ENCODE assay signal across 14 mouse cellular contexts in the genomic region with DNA sequence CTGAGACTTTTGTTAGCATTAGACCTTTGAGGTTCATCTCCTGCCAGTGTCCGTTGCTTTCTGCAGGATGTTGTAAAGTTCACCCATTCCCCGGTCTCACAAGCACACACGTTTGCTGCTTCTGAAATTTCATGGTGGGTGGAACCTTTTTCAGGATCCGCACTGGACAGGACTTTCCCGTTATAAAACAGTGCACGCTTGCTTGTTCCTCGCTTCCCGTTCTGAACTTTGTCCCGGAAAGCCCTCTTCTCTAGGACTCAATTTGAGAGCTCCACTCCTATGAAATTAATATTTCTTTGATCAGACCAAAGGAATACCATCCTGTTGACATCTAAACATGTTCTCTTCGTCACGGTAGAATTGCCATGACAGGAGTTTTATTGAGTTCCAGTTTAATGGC. TPM values are rescaled to one million over a fixed set of nuclear protein-coding genes. Genes with fewer than 3 reads are reported as not detected.
A peak's percentile ranks its signal among the peaks of the same experiment; 100 is the strongest.
DNase-seq lines count a peak whose midpoint lies in the region; ATAC-seq and TF ChIP-seq lines count a peak whose summit lies in the region.
"Had no signal": no experiment of that assay in that cellular context is flagged by ENCODE, and none has a peak within 500 bp of the region (broad histone marks: within the 10 kb centered on the region; RNA-seq: fewer than 3 reads in every experiment).

No protein-coding gene starts in this region.

- peak; percentile 58 for DNase-seq in kidney, postnatal 0 days (ENCODE audit: low spot score)
- DNase-seq in kidney, postnatal 10 days: no peak
- no peak for DNase-seq in stomach, postnatal 0 days (ENCODE audit: low spot score)
- DNase-seq in embryo, embryonic 11 days: no peak
- DNase-seq in thymus, postnatal 10 days (ENCODE audit: low spot score in 2 of 2): no peak
- DNase-seq: cerebellum, postnatal 14 days; gastrocnemius, postnatal 14 days; kidney, postnatal 25 days; lung, postnatal 4 days; spleen, adult 18-20 months had no signal

- H3K4me3 ChIP-seq in heart, embryonic 13.5 days: no peak overlapping the region
- no peak overlapping the region for H3K4me3 ChIP-seq in heart, embryonic 12.5 days
- H3K4me3 ChIP-seq in kidney, postnatal 0 days (replicated peaks; ENCODE audit: low read depth, low read length): no peak overlapping the region
- H3K4me3 ChIP-seq in stomach, embryonic 14.5 days (ENCODE audit: low read depth, low read length): no peak overlapping the region
- H3K4me3 ChIP-seq in stomach, postnatal 0 days (ENCODE audit: low read depth, low read length): no peak overlapping the region
- H3K4me3 ChIP-seq: midbrain, embryonic 15.5 days had no signal

- no peak for ATAC-seq in heart, embryonic 13.5 days (ENCODE audit: extremely low read depth, insufficient number of reproducible peaks, low FRiP score, low TSS enrichment)
- no peak for ATAC-seq in heart, embryonic 12.5 days (ENCODE audit: insufficient number of reproducible peaks, low FRiP score)
- no peak for ATAC-seq in kidney, postnatal 0 days (replicated peaks; ENCODE audit: low FRiP score, low read depth)
- no peak for ATAC-seq in stomach, embryonic 14.5 days (ENCODE audit: insufficient number of reproducible peaks, insufficient read depth, low FRiP score, low read depth)
- no peak for ATAC-seq in stomach, postnatal 0 days (ENCODE audit: low FRiP score, low TSS enrichment)
- ATAC-seq: midbrain, embryonic 15.5 days had no signal

- H3K27ac ChIP-seq in heart, embryonic 13.5 days (replicated peaks): peak overlapping the region; percentile 40
- H3K27ac ChIP-seq in heart, embryonic 12.5 days (ENCODE audit: poor library complexity, severe bottlenecking): no peak overlapping the region
- H3K27ac ChIP-seq in kidney, postnatal 0 days: peak overlapping the region; percentile 55
- peak overlapping the region; percentile 48; the same call in 1 of the 2 replicates for H3K27ac ChIP-seq in stomach, embryonic 14.5 days (ENCODE audit: low read length)
- H3K27ac ChIP-seq in stomach, postnatal 0 days (replicated peaks): no peak overlapping the region; the same call in 1 of the 2 replicates
- H3K27ac ChIP-seq: midbrain, embryonic 15.5 days had no signal

- 82% methylated on average over 11 of the region's 11 CpGs for WGBS in heart, embryonic 13.5 days
- 86% methylated on average over 11 of the region's 11 CpGs for WGBS in heart, embryonic 12.5 days
- WGBS in kidney, postnatal 0 days: 30% methylated on average over 11 of the region's 11 CpGs
- WGBS in stomach, embryonic 14.5 days: 87% methylated on average over 11 of the region's 11 CpGs
- WGBS in stomach, postnatal 0 days: 78% methylated on average over 11 of the region's 11 CpGs

- no peak for TF ChIP-seq EP300 in stomach, postnatal 0 days (optimal IDR thresholded peaks at IDR 0.05)

- H3K27me3 ChIP-seq in heart, embryonic 13.5 days (replicated peaks): no peaks in the 10 kb centered on the region
- H3K27me3 ChIP-seq in heart, embryonic 12.5 days (replicated peaks): no peaks in the 10 kb centered on the region
- H3K27me3 ChIP-seq in kidney, postnatal 0 days (ENCODE audit: insufficient read depth, low read length): no peaks in the 10 kb centered on the region
- no peaks in the 10 kb centered on the region for H3K27me3 ChIP-seq in stomach, embryonic 14.5 days (ENCODE audit: control insufficient read depth, insufficient read depth, low read length)
- H3K27me3 ChIP-seq in stomach, postnatal 0 days (ENCODE audit: control insufficient read depth, insufficient read depth, low read length): no peaks in the 10 kb centered on the region
- H3K27me3 ChIP-seq: midbrain, embryonic 15.5 days had no signal

- H3K4me2 ChIP-seq in heart, embryonic 13.5 days: no peak overlapping the region
- no peak overlapping the region for H3K4me2 ChIP-seq in heart, embryonic 12.5 days
- peak overlapping the region; percentile 0; the same call in 1 of the 2 replicates for H3K4me2 ChIP-seq in kidney, postnatal 0 days (ENCODE audit: low read length)
- H3K4me2 ChIP-seq in stomach, embryonic 14.5 days (replicated peaks; ENCODE audit: low read depth, low read length): no peak overlapping the region
- H3K4me2 ChIP-seq in stomach, postnatal 0 days (replicated peaks; ENCODE audit: low read depth): no peak overlapping the region
- H3K4me2 ChIP-seq: midbrain, embryonic 15.5 days had no signal

- H3K4me1 ChIP-seq in heart, embryonic 13.5 days: peaks cover 18% of the 10 kb centered on the region
- peaks cover 11% of the 10 kb centered on the region for H3K4me1 ChIP-seq in heart, embryonic 12.5 days (replicated peaks)
- no peaks in the 10 kb centered on the region; the same call in 1 of the 2 replicates for H3K4me1 ChIP-seq in kidney, postnatal 0 days (replicated peaks; ENCODE audit: insufficient read depth, low read length)
- peaks cover 13% of the 10 kb centered on the region for H3K4me1 ChIP-seq in stomach, embryonic 14.5 days (ENCODE audit: control insufficient read depth, insufficient read depth, low read length)
- 0 out of 2 replicates have a peak, but pooled peaks cover 2% of the 10 kb centered on the region for H3K4me1 ChIP-seq in stomach, postnatal 0 days (replicated peaks; ENCODE audit: control insufficient read depth, insufficient read depth)

- no peaks in the 10 kb centered on the region for H3K36me3 ChIP-seq in heart, embryonic 13.5 days
- no peaks in the 10 kb centered on the region for H3K36me3 ChIP-seq in heart, embryonic 12.5 days
- no peaks in the 10 kb centered on the region for H3K36me3 ChIP-seq in kidney, postnatal 0 days (ENCODE audit: insufficient read depth, low read length)
- no peaks in the 10 kb centered on the region for H3K36me3 ChIP-seq in stomach, embryonic 14.5 days (ENCODE audit: control insufficient read depth, insufficient read depth, low read length)
- H3K36me3 ChIP-seq in stomach, postnatal 0 days (ENCODE audit: control insufficient read depth, insufficient read depth, low read length): no peaks in the 10 kb centered on the region
- H3K36me3 ChIP-seq: midbrain, embryonic 15.5 days had no signal

- no peak for TF ChIP-seq CTCF in kidney, postnatal 0 days (IDR thresholded peaks at IDR 0.05; ENCODE audit: low read depth)
- no peak for TF ChIP-seq CTCF in stomach, postnatal 0 days (IDR thresholded peaks at IDR 0.05; ENCODE audit: low read depth)

- H3K9ac ChIP-seq in heart, embryonic 13.5 days: no peak overlapping the region
- no peak overlapping the region for H3K9ac ChIP-seq in heart, embryonic 12.5 days
- H3K9ac ChIP-seq in kidney, postnatal 0 days (ENCODE audit: low read depth, low read length): no peak overlapping the region
- H3K9ac ChIP-seq in stomach, embryonic 14.5 days (replicated peaks; ENCODE audit: low read depth, low read length): no peak overlapping the region
- H3K9ac ChIP-seq in stomach, postnatal 0 days (ENCODE audit: low read length): no peak overlapping the region
- H3K9ac ChIP-seq: midbrain, embryonic 15.5 days had no signal

- H3K9me3 ChIP-seq in heart, embryonic 13.5 days: no peaks in the 10 kb centered on the region
- no peaks in the 10 kb centered on the region for H3K9me3 ChIP-seq in heart, embryonic 12.5 days (replicated peaks)
- H3K9me3 ChIP-seq in kidney, postnatal 0 days (replicated peaks; ENCODE audit: low read length): no peaks in the 10 kb centered on the region
- no peaks in the 10 kb centered on the region for H3K9me3 ChIP-seq in stomach, embryonic 14.5 days (ENCODE audit: control insufficient read depth, low read depth, low read length)
- H3K9me3 ChIP-seq in stomach, postnatal 0 days (ENCODE audit: control insufficient read depth, low read length): no peaks in the 10 kb centered on the region
- H3K9me3 ChIP-seq: midbrain, embryonic 15.5 days had no signal

RNA-seq across cellular contexts. Expression of a gene that starts 9.5 kb away (rescaled TPM):
- polyA plus RNA-seq in heart, embryonic 13.5 days (2015; fragmentation: Nextera tagmentation; extraction: Ambion mirVana): 2,537 and 2,584 TPM in 2 replicates
- 3,424 and 3,742 TPM in 2 replicates for polyA plus RNA-seq in heart, embryonic 12.5 days (2016; fragmentation: Nextera tagmentation; extraction: Ambion mirVana)
- 1,049 and 1,099 TPM in 2 replicates for polyA plus RNA-seq in kidney, postnatal 0 days (2015; fragmentation: Nextera tagmentation; extraction: Ambion mirVana)
- 1,146 and 1,247 TPM in 2 replicates for polyA plus RNA-seq in stomach, embryonic 14.5 days (2014; fragmentation: Nextera tagmentation; extraction: Ambion mirVana)
- polyA plus RNA-seq in stomach, postnatal 0 days (2015; fragmentation: Nextera tagmentation; extraction: Ambion mirVana): 156 and 168 TPM in 2 replicates

RNA-seq across cellular contexts. Expression of a gene that starts 20.3 kb away (rescaled TPM):
- 11.0 and 12.2 TPM in 2 replicates for polyA plus RNA-seq in heart, embryonic 13.5 days (2015; fragmentation: Nextera tagmentation; extraction: Ambion mirVana)
- 11.9 TPM in 2 replicates for polyA plus RNA-seq in heart, embryonic 12.5 days (2016; fragmentation: Nextera tagmentation; extraction: Ambion mirVana)
- 11.9 and 12.1 TPM in 2 replicates for polyA plus RNA-seq in kidney, postnatal 0 days (2015; fragmentation: Nextera tagmentation; extraction: Ambion mirVana)
- 10.8 and 12.9 TPM in 2 replicates for polyA plus RNA-seq in stomach, embryonic 14.5 days (2014; fragmentation: Nextera tagmentation; extraction: Ambion mirVana)
- polyA plus RNA-seq in stomach, postnatal 0 days (2015; fragmentation: Nextera tagmentation; extraction: Ambion mirVana): 4.0 and 4.7 TPM in 2 replicates

Comparison
In these comparisons a context has a peak if more than half of its experiments do, and no peak if none do; other contexts are left out.
1. H3K27ac ChIP-seq: peak in heart, embryonic 13.5 days (single experiment), kidney, postnatal 0 days (single experiment) and stomach, embryonic 14.5 days (single experiment); none in heart, embryonic 12.5 days (single experiment) and stomach, postnatal 0 days (single experiment).